Mouse (Mus musculus) hindbrain, embryonic 13.5 days (tissue): Measurements from ENCODE around the gene Cyb5rl. TPM values are rescaled to one million over a fixed set of nuclear protein-coding genes. Genes with fewer than 3 reads are reported as not detected.

Experiments
- ATAC-seq: fragments of 200-750 bp; cut with Nextera tagmentation; 2 replicates; pipeline ENCODE4 v1.8.0; 2017; ENCODE audit warnings: moderate TSS enrichment; ENCODE audit not compliant: low FRiP score
- H3K27ac ChIP-seq: fragments of 300-500 bp; sonication (generic); 2 replicates; pipeline ENCODE4 v1.5.1; 2015; ENCODE audit warnings: inconsistent platforms, mild to moderate bottlenecking, moderate library complexity
- H3K27me3 ChIP-seq: fragments of 300-500 bp; sonication (generic); 2 replicates; pipeline ENCODE4 v1.6.1; 2015; ENCODE audit warnings: mild to moderate bottlenecking, inconsistent platforms
- H3K36me3 ChIP-seq: fragments of 300-500 bp; sonication (generic); 2 replicates; pipeline ENCODE4 v1.6.1; 2015; ENCODE audit warnings: mild to moderate bottlenecking, inconsistent platforms
- H3K4me1 ChIP-seq: fragments of 300-500 bp; sonication (generic); replicated peaks from 2 replicates; pipeline ENCODE4 v1.6.1; 2015; ENCODE audit warnings: inconsistent platforms
- H3K4me2 ChIP-seq: fragments of 300-500 bp; sonication (generic); 2 replicates; pipeline ENCODE4 v1.6.1; 2015; ENCODE audit warnings: inconsistent platforms, mild to moderate bottlenecking, moderate library complexity
- H3K4me3 ChIP-seq: fragments of 300-500 bp; sonication (generic); 2 replicates; pipeline ENCODE4 v1.5.1; 2015; ENCODE audit warnings: mild to moderate bottlenecking, inconsistent platforms
- H3K9ac ChIP-seq: fragments of 300-500 bp; sonication (generic); 2 replicates; pipeline ENCODE4 v1.6.1; 2015; ENCODE audit warnings: mild to moderate bottlenecking, inconsistent platforms
- H3K9me3 ChIP-seq: fragments of 300-500 bp; sonication (generic); 2 replicates; pipeline ENCODE4 v1.6.1; 2016; ENCODE audit warnings: inconsistent platforms
- WGBS: fragments of 180-500 bp; shearing (Covaris S2); methylation state at CpG from one replicate; pipeline ENCODE4 v1.1.7; 2015; 5-methylcytosine and 5-hydroxymethylcytosine counted together
- polyA plus RNA-seq: library from polyadenylated mRNA; unstranded; fragments of >200 nt; fragmentation: Nextera tagmentation; extraction: Ambion mirVana; gene quantifications from 2 replicates; pipeline ENCODE4 v1.2.1, GENCODE M21; 2015

The Cyb5rl gene
- polyA plus RNA-seq, 1 experiment from 2014 or later: 4.7 TPM

DNA sequence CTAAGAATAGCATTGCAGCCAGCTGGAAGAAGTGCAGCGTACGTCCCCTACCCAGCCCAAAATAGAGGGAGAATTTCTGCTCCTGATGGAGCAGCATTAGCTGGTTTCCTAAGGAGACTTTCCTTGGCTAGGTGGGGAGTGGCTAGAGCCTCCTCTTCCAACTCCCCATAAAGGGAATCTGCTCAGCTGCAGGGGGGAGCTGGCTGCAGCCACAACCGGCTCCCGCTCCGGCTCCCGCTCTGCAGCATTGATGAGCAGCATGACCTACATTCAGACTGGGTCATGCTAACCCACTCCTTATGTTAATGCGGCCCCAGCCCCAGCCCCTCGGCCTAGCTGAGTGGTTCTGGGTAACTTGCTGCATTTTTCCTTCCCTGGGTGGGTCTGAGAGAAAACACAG, 27.5 kb upstream of the Cyb5rl start:
- Histone ChIP-seq H3K4me1 (peaks cover 15% of the 10 kb centered on the region), H3K27me3 (no peaks in the 10 kb centered on the region), H3K9me3 (no peaks in the 10 kb centered on the region), H3K4me2 (no peak overlapping the region), H3K36me3 (peaks cover 89% of the 10 kb centered on the region), H3K27ac (peak overlapping the region; percentile 77), H3K4me3 (no peak overlapping the region), H3K9ac (peak overlapping the region; percentile 20; the same call in 1 of the 2 replicates)
- WGBS: 39% methylated on average over 8 of the region's 8 CpGs
- peak; percentile 61; the same call in 1 of the 2 replicates for ATAC-seq

DNA sequence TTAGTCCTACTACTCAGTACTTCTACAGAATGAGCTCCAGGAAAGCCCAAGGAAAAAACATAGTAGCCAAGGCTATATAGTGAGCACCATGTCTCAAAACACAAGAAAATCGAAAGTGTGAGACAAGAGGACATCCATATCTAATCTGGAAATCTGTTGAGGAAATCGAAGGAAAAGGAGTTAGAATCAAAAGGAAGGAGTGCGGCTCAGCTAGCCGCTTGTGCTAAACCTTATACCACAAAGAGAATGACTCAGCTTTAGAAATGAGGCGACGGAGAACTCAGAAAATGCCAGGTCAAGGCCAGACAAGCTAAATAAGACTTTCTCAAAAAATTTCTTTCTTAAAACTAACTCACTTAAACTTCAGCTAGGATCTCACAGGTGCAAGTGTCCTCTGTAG, 24.5 kb upstream of the Cyb5rl start:
- no peak for ATAC-seq
- H3K36me3 ChIP-seq: peaks cover 90% of the 10 kb centered on the region
- WGBS: 97% methylated on average over 6 of the region's 6 CpGs

DNA sequence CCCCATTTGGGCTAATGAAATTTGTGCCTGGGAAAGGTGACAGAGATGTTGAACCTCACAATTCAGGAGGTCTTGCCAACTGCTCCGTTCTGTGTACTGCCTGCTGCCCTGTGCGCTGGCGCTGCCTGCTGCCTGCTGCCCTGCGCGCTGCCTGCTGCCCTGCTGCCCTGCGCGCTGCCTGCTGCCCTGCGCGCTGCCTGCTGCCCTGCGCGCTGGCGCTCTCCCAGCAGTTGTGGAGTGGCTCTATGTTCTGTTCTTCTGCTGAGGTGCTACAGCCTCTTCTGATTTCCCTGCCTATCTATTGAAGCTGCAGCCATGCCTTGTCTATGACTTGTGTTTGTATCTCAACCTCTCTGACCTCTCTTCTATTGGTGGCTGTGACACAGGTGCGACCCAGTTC, 21.6 kb upstream of the Cyb5rl start:
- WGBS: 97% methylated on average over 13 of the region's 13 CpGs
- H3K27me3 ChIP-seq: no peaks in the 10 kb centered on the region
- H3K4me2 ChIP-seq: no peak overlapping the region
- H3K27ac ChIP-seq: no peak overlapping the region
- no peak for ATAC-seq
- H3K4me1 ChIP-seq: no peaks in the 10 kb centered on the region
- peaks cover 79% of the 10 kb centered on the region for H3K36me3 ChIP-seq
- H3K4me3 ChIP-seq: no peak overlapping the region
- no peaks in the 10 kb centered on the region for H3K9me3 ChIP-seq
- no peak overlapping the region for H3K9ac ChIP-seq

More for the DNA sequence above, 24.5 kb upstream of the Cyb5rl start:
- Histone ChIP-seq H3K4me1 (peaks cover 15% of the 10 kb centered on the region), H3K27ac (no peak overlapping the region), H3K27me3 (no peaks in the 10 kb centered on the region), H3K4me3 (no peak overlapping the region), H3K9ac (no peak overlapping the region), H3K4me2 (no peak overlapping the region), H3K9me3 (no peaks in the 10 kb centered on the region)

DNA sequence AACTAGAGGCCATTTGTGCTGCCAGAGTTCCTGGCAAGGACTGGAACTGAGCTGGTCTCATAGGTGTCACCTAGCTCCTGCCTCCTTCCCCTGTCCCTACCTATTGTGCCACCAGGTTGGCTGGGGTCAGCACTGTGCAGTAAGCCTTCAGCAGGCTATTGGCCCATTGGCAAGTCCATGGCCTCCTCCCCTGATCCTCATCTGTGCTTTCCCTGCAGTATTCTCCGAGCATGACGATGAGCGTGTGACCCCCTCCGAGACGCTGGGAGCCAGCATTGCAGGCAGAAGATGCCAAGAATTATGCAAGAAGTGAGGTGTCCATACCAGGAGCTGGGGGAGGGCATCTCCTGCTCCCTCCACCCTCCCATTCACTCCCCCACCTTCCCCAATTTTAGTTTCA, 19.0 kb upstream of the Cyb5rl start:
- 0 out of 2 replicates have a peak, but pooled peaks cover 2% of the 10 kb centered on the region for H3K4me1 ChIP-seq
- no peak for ATAC-seq
- WGBS: 89% methylated on average over 5 of the region's 5 CpGs
- no peak overlapping the region for H3K4me2 ChIP-seq
- H3K36me3 ChIP-seq: peaks cover 56% of the 10 kb centered on the region
- H3K27me3 ChIP-seq: no peaks in the 10 kb centered on the region
- no peak overlapping the region for H3K27ac ChIP-seq
- H3K9ac ChIP-seq: no peak overlapping the region
- no peaks in the 10 kb centered on the region for H3K9me3 ChIP-seq
- no peak overlapping the region for H3K4me3 ChIP-seq

DNA sequence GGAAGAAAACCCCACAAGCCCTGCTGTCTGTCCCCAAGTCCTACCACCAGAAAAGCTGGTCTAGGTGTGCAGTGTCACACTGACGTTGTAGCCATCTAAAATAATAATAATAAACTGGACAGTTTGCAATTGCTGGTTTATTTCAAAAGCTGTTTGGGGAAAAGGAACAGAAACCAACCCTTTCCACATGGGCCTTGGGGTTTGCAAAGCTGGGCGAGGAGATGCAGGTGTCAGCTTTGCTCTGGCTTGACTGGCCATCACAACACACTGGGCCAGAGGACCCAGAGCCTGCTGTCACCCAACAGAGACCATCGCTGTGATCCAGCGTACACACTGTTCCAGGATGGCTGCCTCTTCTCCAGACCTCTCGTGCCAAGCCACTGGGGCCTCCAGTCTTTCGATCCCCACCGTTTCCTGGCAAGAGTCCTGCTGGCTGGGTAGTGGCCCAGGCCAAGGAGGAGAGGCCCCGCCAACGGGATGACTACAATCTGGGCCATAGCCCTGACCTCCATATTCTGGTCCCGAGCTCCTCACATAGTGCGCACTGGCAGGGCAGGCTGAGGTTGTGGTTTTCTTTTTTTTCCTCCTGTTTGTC, 18.1 kb upstream of the Cyb5rl start:
- no peak for ATAC-seq
- Histone ChIP-seq H3K27ac (no peak overlapping the region), H3K4me3 (no peak overlapping the region), H3K9ac (no peak overlapping the region), H3K27me3 (no peaks in the 10 kb centered on the region), H3K4me1 (0 out of 2 replicates have a peak, but pooled peaks cover 5% of the 10 kb centered on the region), H3K4me2 (no peak overlapping the region), H3K9me3 (no peaks in the 10 kb centered on the region), H3K36me3 (peaks cover 51% of the 10 kb centered on the region)
- 85% methylated on average over 11 of the region's 11 CpGs for WGBS

DNA sequence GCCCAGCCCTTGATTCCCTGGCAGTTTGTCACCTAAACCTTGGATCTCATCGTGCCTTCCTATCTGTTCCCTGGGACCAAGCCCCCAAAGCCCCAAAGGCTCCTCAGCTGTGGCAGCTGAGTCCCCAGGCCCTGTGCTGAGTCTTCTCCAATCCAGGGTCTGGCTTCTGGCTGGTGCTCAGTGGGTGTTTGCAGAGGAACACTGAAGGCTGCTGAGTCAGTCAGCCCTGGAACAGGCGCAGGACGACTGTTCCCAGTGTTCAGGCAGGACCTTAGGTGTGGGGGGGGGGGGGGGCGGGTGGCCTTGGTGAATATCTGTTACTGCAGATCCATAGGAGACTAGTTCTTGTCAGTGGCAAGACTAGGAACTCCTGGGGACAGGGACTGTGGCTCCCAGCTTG, 14.9 kb upstream of the Cyb5rl start:
- Histone ChIP-seq H3K27me3 (no peaks in the 10 kb centered on the region), H3K4me1 (0 out of 2 replicates have a peak, but pooled peaks cover 5% of the 10 kb centered on the region), H3K9ac (no peak overlapping the region), H3K4me2 (no peak overlapping the region), H3K27ac (no peak overlapping the region), H3K36me3 (peaks cover 29% of the 10 kb centered on the region), H3K9me3 (no peaks in the 10 kb centered on the region), H3K4me3 (no peak overlapping the region)
- ATAC-seq: no peak
- 43% methylated on average over 4 of the region's 4 CpGs for WGBS

DNA sequence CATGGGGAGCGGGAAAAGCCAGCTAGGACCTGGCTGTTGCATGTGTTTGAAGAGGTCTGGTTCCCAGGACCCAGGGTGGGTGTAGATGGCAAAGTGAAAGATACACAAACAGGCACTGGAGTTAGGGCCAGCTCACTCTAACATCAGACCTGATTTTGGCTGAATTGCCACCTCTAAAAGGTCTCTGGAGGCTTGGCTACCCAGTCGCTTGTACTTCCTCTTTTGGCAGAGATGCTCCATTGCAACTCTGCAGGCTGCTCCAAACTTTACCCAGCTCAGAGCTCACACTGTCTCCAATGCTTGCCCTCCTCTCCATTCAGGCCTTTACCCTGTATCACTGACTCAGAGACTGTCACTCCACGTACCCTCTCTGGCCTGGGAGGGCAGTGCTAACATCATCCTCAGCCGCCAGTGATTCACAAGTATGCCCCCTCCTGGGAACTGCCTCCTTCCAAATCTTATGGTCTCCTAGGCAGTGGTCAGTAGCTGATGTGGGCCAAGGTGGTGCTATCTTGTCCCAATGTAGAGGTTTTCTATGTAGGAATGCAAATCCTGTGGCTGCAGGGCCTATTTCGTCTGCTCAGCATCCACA, 13.7 kb upstream of the Cyb5rl start:
- Histone ChIP-seq H3K9ac (no peak overlapping the region), H3K4me2 (no peak overlapping the region), H3K4me3 (no peak overlapping the region), H3K27me3 (no peaks in the 10 kb centered on the region), H3K4me1 (0 out of 2 replicates have a peak, but pooled peaks cover 5% of the 10 kb centered on the region), H3K36me3 (peaks cover 29% of the 10 kb centered on the region), H3K9me3 (no peaks in the 10 kb centered on the region), H3K27ac (no peak overlapping the region; the same call in 1 of the 2 replicates)
- 56% methylated on average over 5 of the region's 5 CpGs for WGBS
- ATAC-seq: no peak

DNA sequence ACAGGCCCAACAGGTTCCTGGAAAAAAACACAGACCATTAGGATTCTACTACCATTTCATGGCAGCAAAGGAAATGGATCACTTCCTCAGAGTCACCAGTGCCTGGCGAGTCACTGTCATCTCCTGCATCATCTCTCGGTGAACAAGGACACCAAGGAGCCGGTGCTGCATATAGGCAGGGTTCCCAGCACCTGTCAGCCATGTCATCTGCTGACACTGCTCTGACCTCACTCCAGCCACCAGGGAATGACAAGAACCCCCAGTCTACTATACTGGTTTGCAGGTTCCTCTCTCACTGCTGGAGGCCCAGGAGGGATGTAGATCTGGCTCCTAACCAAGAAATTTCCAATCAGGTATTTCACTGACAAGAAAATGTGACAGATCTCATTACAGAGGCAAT, 10.7 kb upstream of the Cyb5rl start:
- H3K9ac ChIP-seq: no peak overlapping the region
- H3K27me3 ChIP-seq: no peaks in the 10 kb centered on the region
- ATAC-seq: no peak
- peaks cover 50% of the 10 kb centered on the region for H3K36me3 ChIP-seq
- no peaks in the 10 kb centered on the region for H3K9me3 ChIP-seq
- no peak overlapping the region for H3K27ac ChIP-seq
- H3K4me3 ChIP-seq: no peak overlapping the region
- H3K4me2 ChIP-seq: no peak overlapping the region
- WGBS: 89% methylated on average over 3 of the region's 3 CpGs
- 0 out of 2 replicates have a peak, but pooled peaks cover 5% of the 10 kb centered on the region for H3K4me1 ChIP-seq

DNA sequence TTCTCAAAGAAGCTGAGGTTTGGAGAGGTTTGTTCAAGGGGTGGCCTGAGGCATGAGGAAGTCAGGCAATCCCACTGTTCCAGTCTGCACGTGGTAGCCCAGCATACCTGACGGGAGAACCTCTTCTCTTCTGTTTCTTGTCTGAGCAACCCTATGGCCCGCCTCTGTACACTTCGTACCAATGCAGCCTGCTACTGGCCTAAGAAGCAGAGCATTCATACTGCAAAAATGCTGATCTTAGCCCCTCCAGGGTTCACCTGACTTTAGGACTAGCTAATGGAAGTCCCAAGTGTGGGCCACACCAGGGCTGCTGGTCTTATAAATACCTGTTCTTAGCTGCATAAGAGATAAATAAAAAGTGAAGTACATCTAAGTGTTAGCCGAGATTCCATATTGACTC, 8.4 kb upstream of the Cyb5rl start:
- no peak overlapping the region for H3K9ac ChIP-seq
- H3K4me1 ChIP-seq: no peaks in the 10 kb centered on the region
- H3K36me3 ChIP-seq: peaks cover 71% of the 10 kb centered on the region
- WGBS: 93% methylated on average over 5 of the region's 5 CpGs
- H3K9me3 ChIP-seq: no peaks in the 10 kb centered on the region
- no peak overlapping the region for H3K4me2 ChIP-seq
- no peak overlapping the region for H3K27ac ChIP-seq
- no peaks in the 10 kb centered on the region for H3K27me3 ChIP-seq
- ATAC-seq: no peak
- H3K4me3 ChIP-seq: no peak overlapping the region

DNA sequence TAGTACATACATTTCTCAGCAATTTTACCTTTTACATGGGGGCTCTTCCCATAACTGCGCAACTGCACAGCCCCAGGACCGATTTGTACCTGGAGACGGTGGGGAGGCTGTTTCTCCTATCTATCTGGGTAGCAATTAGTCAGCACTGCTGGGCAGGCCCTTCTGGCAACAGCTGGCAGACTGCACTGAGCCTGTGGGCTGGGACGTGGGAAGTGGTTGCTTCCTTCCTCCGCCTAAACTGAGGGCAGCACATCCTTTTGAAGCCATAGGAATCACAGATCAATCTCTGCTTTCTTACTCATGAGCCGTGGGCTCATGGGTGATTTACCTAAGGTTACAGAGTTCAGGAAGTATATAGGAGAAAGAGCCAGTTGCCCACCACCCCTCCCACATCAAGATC, 8.0 kb upstream of the Cyb5rl start:
- no peaks in the 10 kb centered on the region for H3K27me3 ChIP-seq
- no peaks in the 10 kb centered on the region; the same call in 1 of the 2 replicates for H3K4me1 ChIP-seq
- no peak overlapping the region for H3K27ac ChIP-seq
- peaks cover 75% of the 10 kb centered on the region for H3K36me3 ChIP-seq
- no peak overlapping the region for H3K4me2 ChIP-seq
- H3K9me3 ChIP-seq: no peaks in the 10 kb centered on the region
- H3K4me3 ChIP-seq: no peak overlapping the region
- ATAC-seq: no peak
- 85% methylated on average over 6 of the region's 6 CpGs for WGBS
- no peak overlapping the region for H3K9ac ChIP-seq

DNA sequence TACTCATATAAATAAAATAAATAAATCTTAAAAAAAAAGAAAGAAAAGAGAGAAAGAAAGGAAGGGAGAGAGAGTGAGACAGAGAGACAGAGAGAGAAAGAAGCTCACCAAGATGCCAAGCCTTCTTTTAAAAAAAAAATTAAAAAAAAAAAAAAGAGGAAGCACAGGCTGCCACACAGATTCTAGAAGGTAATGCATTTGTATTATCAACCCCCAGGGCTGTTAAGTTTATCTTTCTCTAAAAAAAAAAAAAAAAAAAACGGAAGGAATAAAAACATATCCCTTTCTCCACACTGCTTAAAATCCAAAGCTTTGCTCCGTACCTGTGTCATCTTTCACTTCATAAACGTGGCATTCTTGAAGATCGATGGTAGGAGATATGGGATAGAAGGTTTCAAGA, 5.2 kb upstream of the Cyb5rl start:
- no peak overlapping the region for H3K9ac ChIP-seq
- peaks cover 15% of the 10 kb centered on the region for H3K4me1 ChIP-seq
- peaks cover 77% of the 10 kb centered on the region for H3K36me3 ChIP-seq
- H3K4me2 ChIP-seq: no peak overlapping the region
- 95% methylated on average over 4 of the region's 4 CpGs for WGBS
- H3K27me3 ChIP-seq: no peaks in the 10 kb centered on the region
- no peak overlapping the region for H3K27ac ChIP-seq
- no peaks in the 10 kb centered on the region for H3K9me3 ChIP-seq
- ATAC-seq: no peak
- no peak overlapping the region for H3K4me3 ChIP-seq

DNA sequence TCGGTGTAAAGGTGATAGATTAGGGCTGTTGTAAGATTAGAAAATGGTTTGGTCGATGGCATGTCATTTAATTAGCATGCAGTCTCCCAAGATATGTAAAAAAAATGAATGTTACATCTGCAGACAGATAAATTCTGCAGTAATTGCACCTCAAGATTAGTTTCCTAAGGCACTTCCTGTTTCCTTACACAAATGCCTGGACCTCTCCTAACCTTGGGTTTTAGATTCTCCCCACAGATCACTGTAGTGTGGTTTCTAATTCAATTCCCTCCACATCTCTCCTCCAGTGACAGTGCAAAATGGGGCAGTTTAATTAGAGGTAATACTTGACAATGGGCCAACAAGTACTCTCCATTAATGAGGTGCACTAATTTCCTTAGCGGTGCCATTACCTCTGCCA, 3.6 kb upstream of the Cyb5rl start:
- Histone ChIP-seq H3K4me3 (no peak overlapping the region), H3K27ac (no peak overlapping the region), H3K4me1 (peaks cover 21% of the 10 kb centered on the region), H3K9me3 (no peaks in the 10 kb centered on the region), H3K4me2 (no peak overlapping the region), H3K27me3 (no peaks in the 10 kb centered on the region; the same call in 1 of the 2 replicates), H3K36me3 (peaks cover 61% of the 10 kb centered on the region), H3K9ac (no peak overlapping the region)
- no peak for ATAC-seq
- 90% methylated on average over 3 of the region's 3 CpGs for WGBS
